Mouse (Mus musculus) cerebellum, adult 2 months (tissue): Measurements from ENCODE around the gene Pom121l2. TPM values are rescaled to one million over a fixed set of nuclear protein-coding genes. Genes with fewer than 3 reads are reported as not detected.

Source experiments
- DNase-seq, 2 experiments: peaks; one replicate each; pipeline ENCODE4 v3.0.0; 2021
- H3K27ac ChIP-seq: fragments of 200-500 bp; 2 replicates; pipeline ENCODE4 v1.5.1; 2012; ENCODE audit warnings: low read length, control low read depth, inconsistent platforms; ENCODE audit not compliant: insufficient read depth
- H3K27me3 ChIP-seq: fragments of 200-500 bp; 2 replicates; pipeline ENCODE4 v1.6.1; 2012; ENCODE audit warnings: inconsistent platforms, mild to moderate bottlenecking, low read length, moderate library complexity; ENCODE audit not compliant: control insufficient read depth, insufficient read depth
- H3K4me1 ChIP-seq: fragments of 200-500 bp; 2 replicates; pipeline ENCODE4 v1.6.1; 2011; ENCODE audit warnings: low read length; ENCODE audit not compliant: control insufficient read depth, insufficient read depth
- H3K4me3 ChIP-seq: fragments of 200-500 bp; replicated peaks from 2 replicates; pipeline ENCODE3; 2011; ENCODE audit warnings: mild to moderate bottlenecking, low read depth, low read length, control low read depth; ENCODE audit not compliant: insufficient read depth
- CTCF ChIP-seq: fragments of 200-500 bp; IDR thresholded peaks from 2 replicates; pipeline ENCODE4 v1.5.1; 2011; ENCODE audit warnings: low read depth, mild to moderate bottlenecking, control low read depth, low read length, moderate library complexity, borderline replicate concordance; ENCODE audit not compliant: insufficient read depth
- POLR2A ChIP-seq: fragments of 200-500 bp; IDR thresholded peaks from 2 replicates; pipeline ENCODE4 v1.6.1; 2011; ENCODE audit warnings: low read length, control low read depth, borderline replicate concordance; ENCODE audit not compliant: insufficient read depth
- WGBS: fragments of 180-500 bp; shearing (Covaris S2); methylation state at CpG from one replicate; pipeline ENCODE4 v1.1.7; 2018; 5-methylcytosine and 5-hydroxymethylcytosine counted together
- polyA plus RNA-seq: library from polyadenylated mRNA; depleted of rRNA; stranded (reverse); fragments of >200 nt; gene quantifications from 2 replicates; pipeline ENCODE4 v1.2.3, GENCODE M21; 2012; rRNA removed

Pom121l2 gene
- polyA plus RNA-seq, 1 experiment: not detected

GRCm38 (mm10) chr13:22036149-22036956 is 55.4 kb downstream of the Pom121l2 start:
- Histone ChIP-seq H3K27me3 (no peaks in the 10 kb centered on the region), H3K27ac (no peak overlapping the region), H3K4me1 (no peaks in the 10 kb centered on the region), H3K4me3 (peak overlapping the region; percentile 37)
- DNase-seq: no peak
- WGBS: 3% methylated on average over 21 of the region's 23 CpGs
- no peak for TF ChIP-seq POLR2A
- TF ChIP-seq CTCF: no peak

- no peaks in the 10 kb centered on the region; the same call in 1 of the 2 replicates for H3K4me1 ChIP-seq
- no peak for TF ChIP-seq CTCF
- TF ChIP-seq POLR2A: no peak
- H3K27me3 ChIP-seq: no peaks in the 10 kb centered on the region
- no peak overlapping the region for H3K4me3 ChIP-seq
- H3K27ac ChIP-seq: no peak overlapping the region
- WGBS: 54% methylated on average over 3 of the region's 3 CpGs
- DNase-seq: no peak
Measured at GRCm38 (mm10) chr13:22036986-22037385, 56.0 kb downstream of the Pom121l2 start.

GRCm38 (mm10) chr13:22037415-22037814 is 56.4 kb downstream of the Pom121l2 start:
- no peaks in the 10 kb centered on the region for H3K27me3 ChIP-seq
- H3K4me3 ChIP-seq: no peak overlapping the region
- TF ChIP-seq POLR2A (no peak), CTCF (no peak)
- no peaks in the 10 kb centered on the region; the same call in 1 of the 2 replicates for H3K4me1 ChIP-seq
- 89% methylated on average over 2 of the region's 2 CpGs for WGBS
- no peak for DNase-seq
- no peak overlapping the region for H3K27ac ChIP-seq

Other genes starting within 250 kb of the Pom121l2 start
- 2.4 and 3.6 TPM in 2 replicates for gene Hist1h4j, start 246.1 kb upstream of the Pom121l2 start, polyA plus RNA-seq
- gene Hist1h4k, start 230.7 kb upstream of the Pom121l2 start, polyA plus RNA-seq: 16.9 and 17.5 TPM in 2 replicates
- 1.9 and 2.4 TPM in 2 replicates for gene Hist1h2ak, start 227.4 kb upstream of the Pom121l2 start, polyA plus RNA-seq
- 1.2 and 2.6 TPM in 2 replicates for gene Hist1h2bn, start 227.1 kb upstream of the Pom121l2 start, polyA plus RNA-seq
- gene Hist1h1b, start 200.6 kb upstream of the Pom121l2 start, polyA plus RNA-seq: 0.27 and 0.41 TPM in 2 replicates
- 1.9 and 4.9 TPM in 2 replicates for gene Hist1h3i, start 197.8 kb upstream of the Pom121l2 start, polyA plus RNA-seq
- gene Hist1h2an, start 194.0 kb upstream of the Pom121l2 start, polyA plus RNA-seq: not detected in 2 replicates
- not detected in 2 replicates for gene Hist1h2bp, start 193.7 kb upstream of the Pom121l2 start, polyA plus RNA-seq
- 1.2 and 2.3 TPM in 2 replicates for gene Hist1h2bq, start 171.0 kb upstream of the Pom121l2 start, polyA plus RNA-seq
- not detected in 2 replicates for gene Hist1h2ao, start 170.7 kb upstream of the Pom121l2 start, polyA plus RNA-seq
- gene Hist1h4m, start 169.4 kb upstream of the Pom121l2 start, polyA plus RNA-seq: not detected in 2 replicates
- 12.7 and 19.8 TPM in 2 replicates for gene Hist1h4n, start 149.0 kb upstream of the Pom121l2 start, polyA plus RNA-seq
- gene Hist1h2ap, start 147.7 kb upstream of the Pom121l2 start, polyA plus RNA-seq: 1.5 and 1.6 TPM in 2 replicates
- gene Hist1h2br, start 147.5 kb upstream of the Pom121l2 start, polyA plus RNA-seq: 0.16 and 1.3 TPM in 2 replicates
- 0.95 and 1.0 TPM in 2 replicates for gene Zfp184, start 36.1 kb upstream of the Pom121l2 start, polyA plus RNA-seq
- gene Prss16, start 28.5 kb downstream of the Pom121l2 start, polyA plus RNA-seq: 0.36 and 1.1 TPM in 2 replicates
- not detected in 2 replicates for gene Hist1h2ah, start 54.4 kb downstream of the Pom121l2 start, polyA plus RNA-seq
- 0.34 TPM in 1 of 2 replicates, not detected in the other for gene Hist1h2bk, start 54.7 kb downstream of the Pom121l2 start, polyA plus RNA-seq
- 8.8 and 9.8 TPM in 2 replicates for gene Hist1h4i, start 60.2 kb downstream of the Pom121l2 start, polyA plus RNA-seq
- 0.60 and 1.1 TPM in 2 replicates for gene Hist1h2ag, start 61.8 kb downstream of the Pom121l2 start, polyA plus RNA-seq
- gene Hist1h2bj, start 62.0 kb downstream of the Pom121l2 start, polyA plus RNA-seq: 0.97 and 1.5 TPM in 2 replicates
- not detected in 2 replicates for gene Vmn1r188, start 103.2 kb downstream of the Pom121l2 start, polyA plus RNA-seq
- not detected in 2 replicates for gene Vmn1r189, start 124.6 kb downstream of the Pom121l2 start, polyA plus RNA-seq
- gene Vmn1r191, start 202.8 kb downstream of the Pom121l2 start, polyA plus RNA-seq: not detected in 2 replicates
- not detected in 2 replicates for gene Vmn1r192, start 209.9 kb downstream of the Pom121l2 start, polyA plus RNA-seq
- not detected in 2 replicates for gene Vmn1r193, start 242.0 kb downstream of the Pom121l2 start, polyA plus RNA-seq